Mouse (Mus musculus) kidney, embryonic 16.5 days (tissue): ENCODE data around the gene Tmem135. TPM values are rescaled to one million over a fixed set of nuclear protein-coding genes. Genes with fewer than 3 reads are reported as not detected.
A peak's percentile ranks its signal among the peaks of the same experiment; 100 is the strongest.

ENCODE experiments used
- ATAC-seq: fragments of 200-750 bp; cut with Nextera tagmentation; 2 replicates; pipeline ENCODE4 v1.8.0; 2017; ENCODE audit warnings: moderate TSS enrichment; ENCODE audit not compliant: low FRiP score, low TSS enrichment
- H3K27ac ChIP-seq: fragments of 300-500 bp; sonication (generic); 2 replicates; pipeline ENCODE4 v1.5.1; 2014; ENCODE audit warnings: low read length
- H3K27me3 ChIP-seq: fragments of 300-500 bp; sonication (generic); 2 replicates; pipeline ENCODE4 v1.6.1; 2014; ENCODE audit warnings: low read length, control low read depth, mixed read lengths; ENCODE audit not compliant: insufficient read depth
- H3K36me3 ChIP-seq: fragments of 300-500 bp; sonication (generic); 2 replicates; pipeline ENCODE4 v1.6.1; 2014; ENCODE audit warnings: low read length, control low read depth, mixed read lengths; ENCODE audit not compliant: insufficient read depth
- H3K4me1 ChIP-seq: fragments of 300-500 bp; sonication (generic); 2 replicates; pipeline ENCODE4 v1.6.1; 2014; ENCODE audit warnings: low read length, control low read depth, mixed read lengths; ENCODE audit not compliant: insufficient read depth
- H3K4me2 ChIP-seq: fragments of 300-500 bp; sonication (generic); replicated peaks from 2 replicates; pipeline ENCODE4 v1.6.1; 2014; ENCODE audit warnings: low read depth, low read length
- H3K4me3 ChIP-seq: fragments of 300-500 bp; sonication (generic); 2 replicates; pipeline ENCODE4 v1.5.1; 2014; ENCODE audit warnings: mild to moderate bottlenecking, low read length
- H3K9ac ChIP-seq: fragments of 300-500 bp; sonication (generic); replicated peaks from 2 replicates; pipeline ENCODE4 v1.6.1; 2014; ENCODE audit warnings: low read length
- H3K9me3 ChIP-seq: fragments of 300-500 bp; sonication (generic); 2 replicates; pipeline ENCODE4 v1.6.1; 2016; ENCODE audit warnings: low read length, control low read depth
- WGBS: fragments of 180-500 bp; shearing (Covaris S2); extraction: QIAGEN DNeasy Blood & Tissue Kit; methylation state at CpG from one replicate; pipeline ENCODE4 v1.1.7; 2014; 5-methylcytosine and 5-hydroxymethylcytosine counted together
- polyA plus RNA-seq: library from polyadenylated mRNA; unstranded; fragments of >200 nt; fragmentation: Nextera tagmentation; extraction: Ambion mirVana; gene quantifications from 2 replicates; pipeline ENCODE4 v1.2.1, GENCODE M21; 2015

Tmem135 gene
- polyA plus RNA-seq, 1 experiment from 2014 or later = 37.6 TPM

DNA sequence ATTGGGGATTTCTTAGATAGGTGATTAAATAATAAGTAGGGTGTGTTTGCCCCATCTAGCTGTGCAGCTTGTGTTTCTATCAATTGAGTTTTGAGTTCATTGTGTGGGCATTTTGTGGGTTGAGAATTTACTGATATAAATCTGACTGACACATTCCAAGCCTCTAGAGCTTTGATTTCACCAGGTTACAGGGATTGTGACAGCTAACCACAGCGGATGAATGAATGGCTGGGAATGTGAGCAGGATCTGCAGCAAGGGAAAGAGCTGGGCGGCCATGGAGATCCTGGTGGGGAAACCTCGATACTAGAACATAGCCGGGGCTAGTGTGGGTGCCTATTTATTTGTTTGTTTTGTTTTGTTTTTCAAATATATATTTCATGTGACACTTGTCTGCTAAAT, 205.5 kb downstream of the Tmem135 start:
- WGBS = 60% methylated on average over 4 of the region's 4 CpGs

DNA sequence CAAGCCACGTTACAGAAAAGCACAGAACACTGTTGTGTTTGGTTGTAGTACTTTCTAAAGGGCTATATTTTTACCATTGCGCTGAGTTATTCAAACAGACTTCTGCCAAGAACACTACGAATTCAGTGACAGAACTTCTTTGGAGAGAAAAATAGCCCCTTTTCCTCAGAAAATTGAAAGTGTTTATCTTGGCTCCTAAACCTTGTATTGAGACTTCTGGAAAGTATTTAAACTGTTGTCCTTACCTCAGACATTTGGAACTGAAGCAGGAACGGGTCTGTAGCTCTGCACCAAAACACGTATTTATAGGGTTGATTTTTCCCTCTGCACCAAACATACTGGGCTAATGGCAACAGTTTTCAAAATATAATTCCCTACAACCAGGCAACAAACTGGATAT, 210.6 kb downstream of the Tmem135 start:
- H3K9me3 ChIP-seq = no peaks in the 10 kb centered on the region
- 57% methylated on average over 5 of the region's 5 CpGs for WGBS
- H3K4me3 ChIP-seq = no peak overlapping the region
- no peaks in the 10 kb centered on the region for H3K36me3 ChIP-seq
- H3K9ac ChIP-seq = no peak overlapping the region
- no peak for ATAC-seq
- no peak overlapping the region for H3K4me2 ChIP-seq
- no peak overlapping the region for H3K27ac ChIP-seq
- no peaks in the 10 kb centered on the region for H3K27me3 ChIP-seq
- peaks cover 5% of the 10 kb centered on the region; the same call in 1 of the 2 replicates for H3K4me1 ChIP-seq

More for the DNA sequence above, 205.5 kb downstream of the Tmem135 start:
- no peak overlapping the region for H3K9ac ChIP-seq
- H3K27ac ChIP-seq = no peak overlapping the region
- no peaks in the 10 kb centered on the region for H3K9me3 ChIP-seq
- H3K36me3 ChIP-seq = no peaks in the 10 kb centered on the region
- no peak for ATAC-seq
- H3K4me1 ChIP-seq = peaks cover 8% of the 10 kb centered on the region; the same call in 1 of the 2 replicates
- H3K4me3 ChIP-seq = no peak overlapping the region
- H3K27me3 ChIP-seq = no peaks in the 10 kb centered on the region
- H3K4me2 ChIP-seq = no peak overlapping the region

DNA sequence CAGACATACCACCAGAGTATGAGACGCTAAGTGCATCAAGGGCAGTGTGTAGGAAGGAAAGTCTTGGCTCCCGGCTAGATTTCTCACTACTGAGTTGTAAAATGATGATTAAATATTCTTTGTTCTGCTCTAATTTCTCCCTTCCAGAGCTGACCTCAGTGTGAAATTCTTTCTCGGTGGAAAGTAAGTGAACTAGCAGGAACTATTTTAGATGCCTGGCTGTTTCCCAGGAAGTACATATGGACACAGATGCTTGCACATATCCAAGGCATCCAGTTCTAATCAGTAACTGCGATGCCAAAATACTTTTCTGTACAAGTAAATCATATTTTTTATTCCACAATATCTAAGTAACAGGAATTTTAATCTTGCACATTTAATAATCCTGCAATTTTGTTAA, 220.1 kb downstream of the Tmem135 start:
- peak; percentile 49; the same call in 1 of the 2 replicates for ATAC-seq

DNA sequence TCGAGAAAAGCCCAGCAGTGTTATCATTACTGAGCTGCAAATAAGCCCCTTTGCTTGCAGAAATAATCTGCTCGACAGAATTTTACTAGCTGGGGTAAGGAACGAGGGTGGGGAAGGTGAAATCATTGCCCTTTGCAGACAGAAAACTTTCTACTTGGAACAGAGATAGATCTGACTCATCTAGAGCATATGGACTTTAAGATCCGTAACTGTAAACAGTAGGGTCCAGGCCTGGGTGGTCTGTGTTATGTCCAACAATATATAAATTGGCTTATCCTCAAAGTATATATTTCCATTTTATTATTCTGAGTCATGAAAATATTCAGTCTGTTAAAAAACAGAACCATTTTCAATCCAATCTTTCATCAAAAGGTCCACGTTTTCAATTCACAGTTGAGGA, 221.1 kb downstream of the Tmem135 start:
- peak; percentile 59; the same call in 1 of the 2 replicates for ATAC-seq

More for the DNA sequence above, 220.1 kb downstream of the Tmem135 start:
- peak overlapping the region; percentile 69; the same call in 1 of the 2 replicates for H3K27ac ChIP-seq
- 44% methylated on average over 4 of the region's 4 CpGs for WGBS
- no peaks in the 10 kb centered on the region for H3K9me3 ChIP-seq
- H3K4me2 ChIP-seq = no peak overlapping the region
- no peak overlapping the region for H3K4me3 ChIP-seq
- H3K27me3 ChIP-seq = no peaks in the 10 kb centered on the region
- no peak overlapping the region for H3K9ac ChIP-seq
- no peaks in the 10 kb centered on the region for H3K36me3 ChIP-seq
- H3K4me1 ChIP-seq = peaks cover 14% of the 10 kb centered on the region; the same call in 1 of the 2 replicates

DNA sequence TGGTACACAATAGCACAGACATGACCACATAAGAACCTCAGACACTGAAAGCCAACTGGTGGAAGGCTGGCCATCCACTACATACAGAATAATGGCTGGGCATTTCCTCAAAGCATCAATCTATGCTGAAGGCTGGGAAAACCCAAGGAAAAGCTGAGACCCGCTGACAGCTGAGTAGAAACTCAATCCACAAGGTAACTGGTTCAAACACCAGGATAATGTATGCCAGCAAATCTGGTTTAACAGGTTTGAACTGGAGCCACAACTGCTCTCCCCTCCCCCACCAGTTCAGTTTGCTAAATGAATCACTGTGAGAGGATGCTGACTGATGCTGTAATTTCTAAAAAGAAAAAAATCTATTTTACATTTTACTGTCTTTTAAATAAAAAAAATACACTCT, 222.7 kb downstream of the Tmem135 start:
- no peak for ATAC-seq
- H3K9ac ChIP-seq = no peak overlapping the region
- WGBS = 48% methylated on average over 1 of the region's 1 CpGs
- H3K36me3 ChIP-seq = no peaks in the 10 kb centered on the region
- no peak overlapping the region; the same call in 1 of the 2 replicates for H3K27ac ChIP-seq
- H3K9me3 ChIP-seq = no peaks in the 10 kb centered on the region
- peaks cover 14% of the 10 kb centered on the region; the same call in 1 of the 2 replicates for H3K4me1 ChIP-seq
- no peak overlapping the region for H3K4me3 ChIP-seq
- H3K4me2 ChIP-seq = no peak overlapping the region
- no peaks in the 10 kb centered on the region for H3K27me3 ChIP-seq

More for the DNA sequence above, 221.1 kb downstream of the Tmem135 start:
- Histone ChIP-seq H3K4me3 (no peak overlapping the region), H3K4me2 (no peak overlapping the region), H3K27me3 (no peaks in the 10 kb centered on the region), H3K9ac (no peak overlapping the region), H3K9me3 (no peaks in the 10 kb centered on the region), H3K27ac (no peak overlapping the region), H3K4me1 (peaks cover 14% of the 10 kb centered on the region; the same call in 1 of the 2 replicates), H3K36me3 (no peaks in the 10 kb centered on the region)
- 69% methylated on average over 5 of the region's 5 CpGs for WGBS

DNA sequence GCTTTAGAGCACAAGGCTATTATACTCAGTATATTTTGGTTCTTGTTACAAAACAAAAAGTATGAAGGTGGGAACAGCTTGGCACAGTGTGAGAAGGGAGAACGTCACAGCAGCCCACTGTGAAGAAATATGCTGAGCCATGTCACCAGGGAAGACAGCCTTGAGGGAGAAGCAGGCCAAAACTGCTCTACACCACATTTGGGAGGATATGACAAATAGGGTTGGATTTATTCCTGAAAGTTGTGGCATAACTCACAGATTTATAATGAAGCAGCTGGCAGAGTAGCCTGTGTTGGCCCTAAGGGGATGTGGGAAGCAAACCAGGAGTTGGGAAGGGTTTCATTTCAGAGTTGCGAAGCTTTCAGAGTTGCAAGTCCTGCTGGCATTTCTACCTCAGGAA, 225.4 kb downstream of the Tmem135 start:
- no peak for ATAC-seq
- H3K9me3 ChIP-seq = no peaks in the 10 kb centered on the region
- no peak overlapping the region for H3K4me3 ChIP-seq
- 84% methylated on average over 2 of the region's 2 CpGs for WGBS
- H3K27ac ChIP-seq = no peak overlapping the region
- H3K4me2 ChIP-seq = no peak overlapping the region
- H3K36me3 ChIP-seq = no peaks in the 10 kb centered on the region
- H3K27me3 ChIP-seq = no peaks in the 10 kb centered on the region
- H3K4me1 ChIP-seq = peaks cover 10% of the 10 kb centered on the region; the same call in 1 of the 2 replicates
- H3K9ac ChIP-seq = no peak overlapping the region

DNA sequence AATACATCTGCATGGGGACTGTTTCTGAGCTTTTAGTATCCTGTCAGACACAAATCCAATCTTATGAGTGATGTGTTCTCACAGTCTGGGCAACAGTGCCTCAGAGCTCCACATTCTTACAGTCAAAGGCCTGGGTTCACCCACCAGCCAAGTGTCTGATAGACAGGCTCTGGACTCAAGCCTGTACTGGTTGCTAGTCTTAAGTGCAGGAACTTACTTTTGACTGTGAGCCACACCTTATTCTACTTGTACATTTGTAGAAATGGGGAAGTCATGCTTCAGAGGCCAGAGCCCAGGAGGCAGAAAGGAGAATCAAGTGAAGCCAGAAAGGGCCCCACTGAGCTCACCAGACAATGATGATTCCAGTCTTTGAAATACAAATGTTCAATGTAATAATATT, 226.1 kb downstream of the Tmem135 start:
- Histone ChIP-seq H3K36me3 (no peaks in the 10 kb centered on the region), H3K9me3 (no peaks in the 10 kb centered on the region), H3K27ac (0 out of 2 replicates have a peak overlapping the region, but pooled peaks have one; percentile 3), H3K27me3 (no peaks in the 10 kb centered on the region), H3K4me2 (no peak overlapping the region), H3K4me3 (no peak overlapping the region), H3K9ac (no peak overlapping the region), H3K4me1 (0 out of 2 replicates have a peak, but pooled peaks cover 6% of the 10 kb centered on the region)
- no peak; the same call in 1 of the 2 replicates for ATAC-seq

DNA sequence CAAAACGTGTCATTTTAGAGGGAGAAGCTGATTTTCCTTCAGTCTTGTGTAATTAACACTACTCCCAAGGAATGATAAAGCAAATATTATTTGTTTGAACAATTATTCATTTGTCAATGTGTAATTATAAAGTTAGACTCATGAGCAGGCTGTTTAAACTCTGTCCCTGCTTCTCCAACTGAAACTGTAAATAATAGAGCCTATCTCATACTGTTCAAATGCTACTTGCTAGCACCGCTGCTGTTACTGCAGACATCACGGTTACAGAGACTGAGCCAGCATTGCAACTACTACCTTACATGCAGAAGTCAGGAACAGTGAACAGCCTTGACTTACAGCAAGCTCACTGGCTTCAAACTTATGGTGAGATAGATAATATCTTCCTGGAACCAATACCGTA, 229.6 kb downstream of the Tmem135 start:
- Histone ChIP-seq H3K27me3 (no peaks in the 10 kb centered on the region), H3K9ac (no peak overlapping the region), H3K27ac (no peak overlapping the region), H3K36me3 (no peaks in the 10 kb centered on the region), H3K4me3 (no peak overlapping the region), H3K9me3 (no peaks in the 10 kb centered on the region), H3K4me1 (no peaks in the 10 kb centered on the region), H3K4me2 (no peak overlapping the region)
- ATAC-seq = no peak
- WGBS = 76% methylated on average over 4 of the region's 4 CpGs

DNA sequence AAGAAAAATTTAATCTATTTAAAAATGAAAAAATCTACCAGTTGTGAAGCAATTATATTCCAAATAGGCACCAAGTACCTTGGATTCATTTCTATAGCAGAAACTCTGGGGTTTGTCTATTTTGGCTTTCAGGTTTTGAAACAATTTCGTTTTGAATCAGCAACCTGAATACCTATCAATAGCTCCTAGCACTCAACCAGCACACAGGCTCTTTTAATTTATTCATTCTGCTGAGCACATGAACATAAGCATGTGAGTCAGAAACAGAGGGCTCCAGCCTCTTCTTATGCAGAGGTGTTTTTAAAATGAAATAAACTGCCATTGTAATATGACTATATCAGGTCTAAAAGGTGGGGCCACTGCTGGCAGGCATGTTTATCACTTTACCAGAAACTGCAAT, 231.0 kb downstream of the Tmem135 start:
- H3K9ac ChIP-seq = no peak overlapping the region
- no peak overlapping the region for H3K27ac ChIP-seq
- no peak for ATAC-seq

DNA sequence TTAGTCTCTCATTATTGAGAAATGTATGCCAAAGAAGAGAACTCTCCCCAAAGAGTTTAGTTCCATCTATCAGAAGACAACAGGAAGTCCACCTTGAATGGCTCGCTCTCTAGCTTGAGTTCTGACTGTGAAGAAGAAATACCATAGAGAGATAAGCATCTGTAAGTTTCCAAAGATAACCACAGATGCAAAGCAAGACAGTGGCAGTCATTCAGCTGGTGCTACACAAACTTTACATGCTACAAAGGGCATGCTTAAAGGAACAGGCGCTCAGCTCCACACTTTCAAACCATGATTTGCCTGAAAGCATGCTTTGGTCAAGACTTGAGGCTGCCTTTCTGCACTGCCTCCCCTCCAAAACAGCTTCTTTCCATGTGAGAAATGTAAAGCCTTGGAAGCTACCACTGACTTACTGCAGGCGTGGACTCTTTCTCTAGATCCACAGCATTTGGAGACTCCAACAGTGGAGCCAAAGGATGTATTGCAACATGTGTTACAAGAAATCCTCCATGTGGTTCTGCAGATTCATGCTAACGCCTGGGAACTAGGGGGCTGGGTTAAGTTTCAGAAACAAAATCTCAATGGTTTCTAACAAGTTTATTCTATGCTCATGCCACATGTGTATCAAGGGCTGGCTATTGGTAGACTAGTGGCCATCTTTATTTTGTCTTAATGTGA, 232.1 kb downstream of the Tmem135 start:
- Histone ChIP-seq H3K4me2 (no peak overlapping the region), H3K27ac (no peak overlapping the region), H3K4me1 (no peaks in the 10 kb centered on the region), H3K27me3 (no peaks in the 10 kb centered on the region), H3K36me3 (no peaks in the 10 kb centered on the region), H3K9ac (no peak overlapping the region), H3K4me3 (no peak overlapping the region), H3K9me3 (no peaks in the 10 kb centered on the region)
- WGBS = 85% methylated on average over 4 of the region's 4 CpGs
- no peak for ATAC-seq

More for the DNA sequence above, 231.0 kb downstream of the Tmem135 start:
- Histone ChIP-seq H3K27me3 (no peaks in the 10 kb centered on the region), H3K36me3 (no peaks in the 10 kb centered on the region), H3K4me2 (no peak overlapping the region), H3K4me3 (no peak overlapping the region), H3K4me1 (no peaks in the 10 kb centered on the region), H3K9me3 (no peaks in the 10 kb centered on the region)
- WGBS = 77% methylated on average over 1 of the region's 1 CpGs
